Mouse (Mus musculus) spleen, adult 2 months (tissue): ENCODE data around the gene Pcdh19. TPM values are rescaled to one million over a fixed set of nuclear protein-coding genes. Genes with fewer than 3 reads are reported as not detected.

Source experiments
- DNase-seq, 2 experiments: peaks; one replicate each; pipeline versions ENCODE4 v3.0.0 to v3.0.0-alpha.2; 2012 to 2021; ENCODE audit warnings: low spot score in 2 of 2, low read depth in 1 of 2
- H3K27ac ChIP-seq: fragments of 200-500 bp; 2 replicates; pipeline ENCODE4 v1.5.1; 2012; ENCODE audit warnings: low read length, inconsistent platforms; ENCODE audit not compliant: insufficient read depth
- H3K27me3 ChIP-seq: fragments of 200-500 bp; 2 replicates; pipeline ENCODE4 v1.6.1; 2012; ENCODE audit warnings: mild to moderate bottlenecking, moderate library complexity, low read length, inconsistent platforms; ENCODE audit not compliant: control insufficient read depth, insufficient read depth
- H3K36me3 ChIP-seq: fragments of 200-500 bp; 2 replicates; pipeline ENCODE4 v1.6.1; 2012; ENCODE audit warnings: mild to moderate bottlenecking, low read length, inconsistent platforms; ENCODE audit not compliant: control insufficient read depth, insufficient read depth
- H3K4me1 ChIP-seq: fragments of 200-500 bp; 2 replicates; pipeline ENCODE4 v1.6.1; 2011; ENCODE audit warnings: inconsistent platforms; ENCODE audit not compliant: control insufficient read depth, insufficient read depth, insufficient read length
- H3K4me3 ChIP-seq: fragments of 200-500 bp; 2 replicates; pipeline ENCODE4 v1.5.1; 2011; ENCODE audit warnings: mild to moderate bottlenecking, inconsistent platforms; ENCODE audit not compliant: insufficient read depth, insufficient read length; ENCODE audit errors: extremely low read depth
- CTCF ChIP-seq: fragments of 200-500 bp; IDR thresholded peaks from 2 replicates; pipeline ENCODE4 v1.5.1; 2011; ENCODE audit warnings: mild to moderate bottlenecking, inconsistent platforms; ENCODE audit not compliant: insufficient read depth, insufficient read length, insufficient replicate concordance; ENCODE audit errors: extremely low read depth
- POLR2A ChIP-seq: fragments of 200-500 bp; IDR thresholded peaks from 2 replicates; pipeline ENCODE4 v1.6.1; 2011; ENCODE audit warnings: low read depth, low read length, inconsistent platforms
- WGBS: fragments of 180-500 bp; shearing (Covaris S2); methylation state at CpG from one replicate; pipeline ENCODE4 v1.1.7; 2018; 5-methylcytosine and 5-hydroxymethylcytosine counted together
- polyA plus RNA-seq: library from polyadenylated mRNA; depleted of rRNA; stranded (reverse); fragments of >200 nt; gene quantifications from 2 replicates; pipeline ENCODE4 v1.2.3, GENCODE M21; 2012

Pcdh19 gene
- polyA plus RNA-seq, 1 experiment: 0.04 TPM

DNA sequence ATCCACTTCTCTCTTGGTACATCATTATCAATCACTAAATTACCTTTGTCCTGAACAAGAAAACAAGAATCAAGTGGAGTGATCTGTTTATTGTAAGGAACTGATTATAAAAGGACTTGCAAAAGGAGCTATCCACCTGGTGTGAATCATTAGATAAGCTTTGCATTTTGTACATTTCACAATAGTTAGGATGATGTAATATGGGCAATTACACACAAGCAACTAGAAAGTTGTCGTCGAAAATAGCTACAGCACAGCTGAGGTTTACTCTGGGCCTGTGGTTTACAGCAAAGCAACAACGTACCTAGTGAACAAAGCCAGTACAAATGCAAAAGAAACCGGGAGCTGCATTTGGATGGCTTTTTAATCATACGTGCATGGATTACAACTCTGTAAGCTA lies 28.7 kb downstream of the Pcdh19 start:
- DNase-seq: no peak
- Histone ChIP-seq H3K27ac (no peak overlapping the region), H3K4me1 (no peaks in the 10 kb centered on the region), H3K27me3 (no peaks in the 10 kb centered on the region), H3K4me3 (no peak overlapping the region), H3K36me3 (no peaks in the 10 kb centered on the region)
- TF ChIP-seq POLR2A (no peak), CTCF (no peak)
- 71% methylated on average over 5 of the region's 5 CpGs for WGBS

DNA sequence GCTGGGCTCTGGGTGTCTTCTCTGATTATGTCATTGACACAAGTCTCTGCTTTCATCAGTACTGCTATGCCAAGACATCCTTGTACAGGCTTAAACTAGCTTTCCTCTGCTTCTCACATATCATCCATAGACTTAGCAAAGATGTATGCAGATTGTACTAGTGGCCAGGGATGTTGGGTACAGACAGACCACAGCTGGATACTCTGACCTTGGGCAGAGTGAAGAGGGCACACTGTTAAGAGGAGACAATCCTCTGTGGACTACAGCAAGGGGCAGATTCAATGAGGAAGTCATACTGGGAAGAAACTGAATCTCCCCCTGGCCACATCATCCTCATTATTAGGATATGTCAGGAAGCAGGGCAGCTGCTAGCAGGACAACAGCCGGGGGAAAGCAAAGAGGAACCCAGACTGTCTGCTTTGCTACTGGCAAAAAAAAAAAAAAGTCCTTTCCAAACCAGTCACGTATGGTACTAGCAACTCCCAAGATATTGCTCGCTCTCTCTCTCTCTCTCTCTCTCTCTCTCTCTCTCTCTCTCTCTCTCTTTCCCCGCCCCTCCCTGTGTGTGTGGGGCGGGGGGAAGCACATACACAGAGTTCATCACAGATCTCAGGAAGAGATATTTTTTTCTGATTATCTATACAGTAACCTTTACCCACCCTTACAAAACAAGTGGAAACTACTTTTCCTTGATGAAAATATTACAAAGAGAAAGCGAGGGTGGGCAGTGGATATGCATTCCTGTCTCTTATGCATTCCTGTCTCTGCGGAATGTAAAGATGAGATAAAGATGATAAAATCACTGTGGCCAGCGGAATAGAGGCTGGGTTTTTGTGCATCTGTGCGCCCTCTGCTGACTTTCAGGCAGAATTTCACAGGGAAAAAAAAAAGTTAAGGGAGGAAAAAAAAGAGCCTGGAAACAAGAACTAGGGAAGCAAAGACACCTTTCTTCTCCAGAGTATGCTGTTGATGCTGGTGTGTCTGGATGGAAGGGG lies 31.2 kb downstream of the Pcdh19 start:
- Histone ChIP-seq H3K36me3 (no peaks in the 10 kb centered on the region), H3K27ac (no peak overlapping the region), H3K27me3 (no peaks in the 10 kb centered on the region), H3K4me3 (no peak overlapping the region), H3K4me1 (no peaks in the 10 kb centered on the region)
- no peak for DNase-seq
- no peak for TF ChIP-seq CTCF
- no peak for TF ChIP-seq POLR2A
- WGBS: 31% methylated on average over 9 of the region's 9 CpGs

DNA sequence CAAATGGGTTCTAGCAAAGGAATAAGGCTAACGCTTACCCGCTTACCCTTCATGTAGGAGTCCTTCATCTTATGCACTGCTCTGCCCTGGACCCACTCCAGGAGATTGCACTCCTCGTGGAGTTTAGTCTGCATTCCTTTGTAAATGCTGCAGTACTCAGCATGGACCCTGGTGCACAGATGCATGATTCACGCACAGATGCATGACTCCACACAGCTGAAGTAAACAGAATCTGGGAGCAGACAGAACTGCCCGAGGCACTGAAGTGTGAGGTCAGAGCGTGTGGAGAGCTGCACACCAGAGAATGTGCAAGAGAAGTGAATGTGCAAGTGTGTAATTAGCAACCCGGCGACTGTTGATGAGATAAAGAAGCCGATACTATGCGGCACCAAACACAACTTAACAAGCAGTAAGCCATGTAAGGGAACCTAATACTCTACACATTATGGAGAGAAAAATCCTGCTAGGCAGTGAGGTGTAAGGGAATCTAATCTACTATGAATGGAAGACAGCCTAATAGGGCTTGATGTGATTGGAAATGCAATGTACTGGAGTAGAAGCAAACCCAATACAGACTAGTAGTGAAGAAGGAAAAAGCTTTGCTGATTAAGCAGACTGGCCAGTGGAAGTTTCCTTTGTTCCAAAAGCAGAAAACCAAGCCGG lies 32.8 kb downstream of the Pcdh19 start:
- no peaks in the 10 kb centered on the region for H3K27me3 ChIP-seq
- no peak overlapping the region for H3K27ac ChIP-seq
- WGBS: 84% methylated on average over 11 of the region's 11 CpGs
- H3K4me1 ChIP-seq: no peaks in the 10 kb centered on the region
- H3K4me3 ChIP-seq: no peak overlapping the region
- no peaks in the 10 kb centered on the region for H3K36me3 ChIP-seq
- TF ChIP-seq POLR2A (no peak), CTCF (no peak)
- no peak for DNase-seq

DNA sequence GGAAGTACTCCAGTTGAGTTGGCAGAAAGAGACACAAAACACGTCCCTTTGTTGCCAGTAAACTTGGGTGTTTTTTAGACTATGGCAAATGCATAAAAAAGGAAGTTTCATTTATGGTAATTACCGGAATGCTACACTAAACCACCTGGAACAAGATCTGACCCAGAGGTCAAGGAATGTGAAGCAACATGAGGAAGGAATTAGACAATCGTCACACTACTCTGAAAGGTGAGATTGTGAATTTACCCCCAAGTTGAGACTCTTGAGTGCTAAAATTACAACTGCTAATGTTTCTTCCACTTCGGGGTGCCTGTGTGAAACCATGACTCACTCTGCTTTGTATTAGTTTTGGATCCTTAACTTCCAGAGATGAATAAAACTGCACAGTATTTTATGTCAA lies 33.6 kb downstream of the Pcdh19 start:
- Histone ChIP-seq H3K4me1 (no peaks in the 10 kb centered on the region), H3K4me3 (no peak overlapping the region), H3K27ac (no peak overlapping the region), H3K36me3 (no peaks in the 10 kb centered on the region), H3K27me3 (no peaks in the 10 kb centered on the region)
- TF ChIP-seq CTCF (no peak), POLR2A (no peak)
- DNase-seq: no peak
- WGBS: 57% methylated on average over 4 of the region's 4 CpGs

DNA sequence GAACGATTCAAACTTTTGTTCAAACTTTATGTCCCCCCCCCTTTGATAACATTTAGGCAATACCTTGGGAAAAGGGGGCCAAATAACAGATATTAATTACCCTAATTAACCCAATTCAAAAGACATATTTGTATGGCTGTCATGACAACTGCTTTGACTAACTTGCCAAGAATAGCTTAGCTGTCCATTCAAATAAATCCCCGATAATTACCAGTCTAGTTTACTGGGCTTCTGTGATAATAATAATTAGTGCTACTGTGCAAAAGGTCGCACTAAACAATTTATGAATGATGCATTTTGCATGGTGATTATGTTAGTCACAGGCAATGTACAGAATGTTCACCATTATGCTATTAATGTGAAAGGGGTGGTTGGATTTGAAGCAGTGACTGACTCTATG lies 35.7 kb downstream of the Pcdh19 start:
- Histone ChIP-seq H3K4me3 (no peak overlapping the region), H3K36me3 (no peaks in the 10 kb centered on the region), H3K4me1 (no peaks in the 10 kb centered on the region), H3K27me3 (no peaks in the 10 kb centered on the region), H3K27ac (no peak overlapping the region)
- WGBS: 82% methylated on average over 3 of the region's 3 CpGs
- no peak for TF ChIP-seq POLR2A
- no peak for TF ChIP-seq CTCF
- DNase-seq: no peak

DNA sequence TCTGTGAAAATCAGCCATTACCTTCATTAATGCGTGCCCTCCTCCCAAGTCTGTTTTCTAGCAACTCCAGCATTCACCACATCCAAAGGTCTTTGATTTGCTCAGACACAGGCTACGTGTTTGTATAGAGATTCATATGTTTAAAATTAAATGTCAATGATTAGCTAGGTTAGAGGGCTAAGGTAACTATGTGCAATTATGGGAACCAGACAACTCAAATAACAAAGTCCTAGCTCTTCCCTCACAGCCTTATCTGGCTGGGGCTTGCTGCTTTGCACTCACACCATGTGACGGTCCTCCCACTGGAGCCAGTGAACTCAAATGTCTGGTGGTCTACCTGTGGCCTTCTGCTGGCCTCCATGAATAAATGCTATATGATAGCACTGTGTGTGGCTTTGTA lies 38.4 kb downstream of the Pcdh19 start:
- Histone ChIP-seq H3K36me3 (no peaks in the 10 kb centered on the region), H3K27me3 (no peaks in the 10 kb centered on the region), H3K27ac (no peak overlapping the region), H3K4me3 (no peak overlapping the region), H3K4me1 (no peaks in the 10 kb centered on the region)
- TF ChIP-seq POLR2A: no peak
- no peak for TF ChIP-seq CTCF
- DNase-seq: no peak
- WGBS: 85% methylated on average over 3 of the region's 3 CpGs
